Mouse (Mus musculus): Measurements from ENCODE around the gene Npcd. TPM values are rescaled to one million over a fixed set of nuclear protein-coding genes. Genes with fewer than 3 reads are reported as not detected.

The Npcd gene
- polyA plus RNA-seq, 1 experiment from 2014 or later: 0.26 TPM

DNA sequence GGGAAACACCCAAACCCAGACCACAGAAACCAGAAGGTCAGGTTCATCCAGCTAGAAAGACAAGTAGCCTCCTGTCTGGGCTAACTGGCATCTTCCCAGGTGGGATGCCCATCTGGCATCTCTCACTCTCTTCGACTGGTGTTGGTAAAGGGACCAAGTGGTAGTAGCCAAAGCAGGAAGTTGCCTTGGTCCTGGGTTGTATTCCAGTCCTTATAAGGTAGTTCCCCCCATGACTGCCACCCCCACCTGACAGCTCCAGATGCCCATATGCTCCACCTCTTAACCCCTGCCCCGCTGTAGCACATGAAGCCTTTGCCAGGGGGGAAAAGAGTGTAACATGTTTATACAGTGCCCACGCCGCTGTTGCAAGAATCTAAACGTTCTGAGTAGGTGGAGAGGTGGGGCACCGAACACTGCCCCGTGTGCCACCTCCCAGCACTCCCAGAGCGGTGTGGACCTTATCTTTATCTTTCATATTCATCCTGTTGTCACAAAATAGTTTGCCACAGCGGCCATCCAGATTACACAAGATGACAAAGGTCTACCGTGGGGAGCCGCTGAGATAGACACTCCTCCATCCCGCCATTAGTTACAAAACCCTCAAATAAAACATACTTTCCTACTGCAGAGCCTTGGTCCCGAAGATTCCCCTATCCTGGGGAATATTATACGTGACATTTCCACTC, 92.7 kb downstream of the Npcd start:
- Histone ChIP-seq H3K9me3 (ENCODE audit: control insufficient read depth, low read length) (no peaks in the 10 kb centered on the region), H3K27ac (ENCODE audit: low read depth, low read length) (no peak overlapping the region), H3K4me2 (replicated peaks; ENCODE audit: low read depth, low read length) (peak overlapping the region; percentile 75), H3K9ac (ENCODE audit: low read depth, low read length) (peak overlapping the region; percentile 90), H3K4me3 (ENCODE audit: low read depth, low read length) (peak overlapping the region; percentile 100), H3K36me3 (ENCODE audit: control insufficient read depth, insufficient read depth, low read length) (peaks cover 2% of the 10 kb centered on the region; the same call in 1 of the 2 replicates), H3K27me3 (ENCODE audit: control insufficient read depth, insufficient read depth, low read length) (no peaks in the 10 kb centered on the region), H3K4me1 (replicated peaks; ENCODE audit: control insufficient read depth, insufficient read depth, low read length) (no peaks in the 10 kb centered on the region)
- DNase-seq (ENCODE audit: low spot score) (no peak), ATAC-seq (ENCODE audit: low FRiP score) (no peak)
- WGBS: 42% methylated on average over 14 of the region's 14 CpGs

DNA sequence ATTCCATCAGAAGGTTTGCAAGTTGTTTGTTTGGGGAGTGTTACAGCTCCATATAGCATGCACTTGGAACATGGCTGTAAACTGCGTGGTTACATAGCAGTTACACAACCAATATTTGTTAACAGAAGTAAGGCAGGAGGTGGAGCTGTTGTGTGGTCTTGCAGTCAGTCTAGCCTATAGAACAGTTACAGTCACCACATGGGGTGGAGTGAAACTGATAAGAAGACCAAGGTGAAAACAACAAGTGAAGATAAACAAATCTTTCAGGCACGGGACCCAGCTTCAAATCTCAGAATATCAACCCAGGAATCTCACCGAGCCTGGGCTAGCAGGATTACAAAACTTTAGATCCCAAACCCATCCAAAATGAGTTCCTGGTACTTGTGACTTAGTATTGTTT, 93.3 kb downstream of the Npcd start:
- no peak overlapping the region for H3K9ac ChIP-seq (ENCODE audit: low read depth, low read length)
- no peaks in the 10 kb centered on the region for H3K4me1 ChIP-seq (replicated peaks; ENCODE audit: control insufficient read depth, insufficient read depth, low read length)
- no peaks in the 10 kb centered on the region for H3K9me3 ChIP-seq (ENCODE audit: control insufficient read depth, low read length)
- no peak overlapping the region for H3K27ac ChIP-seq (ENCODE audit: low read depth, low read length)
- H3K4me3 ChIP-seq (ENCODE audit: low read depth, low read length): peak overlapping the region; percentile 100
- H3K4me2 ChIP-seq (replicated peaks; ENCODE audit: low read depth, low read length): peak overlapping the region; percentile 75; the same call in 1 of the 2 replicates
- WGBS: 84% methylated on average over 3 of the region's 3 CpGs
- H3K27me3 ChIP-seq (ENCODE audit: control insufficient read depth, insufficient read depth, low read length): no peaks in the 10 kb centered on the region
- DNase-seq (ENCODE audit: low spot score) (no peak), ATAC-seq (ENCODE audit: low FRiP score) (no peak)
- H3K36me3 ChIP-seq (ENCODE audit: control insufficient read depth, insufficient read depth, low read length): peaks cover 4% of the 10 kb centered on the region; the same call in 1 of the 2 replicates

Other genes starting within 250 kb of the Npcd start
- 1.2 and 1.5 TPM in 2 replicates for gene Dmc1, start 229.1 kb downstream of the Npcd start, polyA plus RNA-seq (2014; fragmentation: Nextera tagmentation; extraction: Ambion mirVana)
- 3.7 and 6.0 TPM in 2 replicates for gene Fam227a, start 175.3 kb downstream of the Npcd start, polyA plus RNA-seq (2014; fragmentation: Nextera tagmentation; extraction: Ambion mirVana)
- gene Cby1, start 175.0 kb downstream of the Npcd start, polyA plus RNA-seq (2014; fragmentation: Nextera tagmentation; extraction: Ambion mirVana): 74.6 and 76.1 TPM in 2 replicates
- 337 and 338 TPM in 2 replicates for gene Tomm22, start 163.4 kb downstream of the Npcd start, polyA plus RNA-seq (2014; fragmentation: Nextera tagmentation; extraction: Ambion mirVana)
- gene Josd1, start 146.3 kb downstream of the Npcd start, polyA plus RNA-seq (2014; fragmentation: Nextera tagmentation; extraction: Ambion mirVana): 12.2 and 14.7 TPM in 2 replicates
- 28.1 and 33.9 TPM in 2 replicates for gene Gtpbp1, start 143.4 kb downstream of the Npcd start, polyA plus RNA-seq (2014; fragmentation: Nextera tagmentation; extraction: Ambion mirVana)
- 4.3 and 9.5 TPM in 2 replicates for gene Sun2, start 91.7 kb downstream of the Npcd start, polyA plus RNA-seq (2014; fragmentation: Nextera tagmentation; extraction: Ambion mirVana)
- gene Dnal4, start 56.4 kb downstream of the Npcd start, polyA plus RNA-seq (2014; fragmentation: Nextera tagmentation; extraction: Ambion mirVana): 61.8 and 71.9 TPM in 2 replicates
- 1.5 and 1.7 TPM in 2 replicates for gene Nptxr, start 29.5 kb downstream of the Npcd start, polyA plus RNA-seq (2014; fragmentation: Nextera tagmentation; extraction: Ambion mirVana)
- 10.8 and 14.4 TPM in 2 replicates for gene Cbx6, start 451 bp upstream of the Npcd start, polyA plus RNA-seq (2014; fragmentation: Nextera tagmentation; extraction: Ambion mirVana)
- gene Apobec3, start 57.4 kb upstream of the Npcd start, polyA plus RNA-seq (2014; fragmentation: Nextera tagmentation; extraction: Ambion mirVana): 6.0 and 9.3 TPM in 2 replicates
- 1.7 and 2.2 TPM in 2 replicates for gene Cbx7, start 136.9 kb upstream of the Npcd start, polyA plus RNA-seq (2014; fragmentation: Nextera tagmentation; extraction: Ambion mirVana)
- 1.9 and 2.2 TPM in 2 replicates for gene Pdgfb, start 180.7 kb upstream of the Npcd start, polyA plus RNA-seq (2014; fragmentation: Nextera tagmentation; extraction: Ambion mirVana)